In genomic region chr7:111919961-111920360, GRCm38 (mm10) we compare ENCODE assay signal across 16 mouse cellular contexts.
"Had no signal": no experiment of that assay in that cellular context is flagged by ENCODE, and none has a peak within 500 bp of the region (broad histone marks: within the 10 kb centered on the region; RNA-seq: fewer than 3 reads in every experiment).

No protein-coding gene starts in this region.

- H3K27me3 ChIP-seq: neural tube, embryonic 12.5 days; neural tube, embryonic 13.5 days; neural tube, embryonic 15.5 days; stomach, embryonic 15.5 days had no signal

- H3K4me3 ChIP-seq: neural tube, embryonic 12.5 days; neural tube, embryonic 13.5 days; neural tube, embryonic 15.5 days; stomach, embryonic 15.5 days had no signal

- DNase-seq: right cerebral cortex, adult 18-20 months; right cerebral cortex, postnatal 14 days; right cerebral cortex, postnatal 25 days; right cerebral cortex, postnatal 4 days; spleen, adult 18-20 months; thymus, adult 18-20 months; thymus, adult 2 months; thymus, postnatal 14 days; thymus, postnatal 25 days; thymus, postnatal 36 days; thymus, postnatal 4 days had no signal

- H3K27ac ChIP-seq: neural tube, embryonic 12.5 days; neural tube, embryonic 13.5 days; neural tube, embryonic 15.5 days; stomach, embryonic 15.5 days; stomach, postnatal 0 days had no signal

- H3K9me3 ChIP-seq: neural tube, embryonic 12.5 days; neural tube, embryonic 13.5 days; neural tube, embryonic 15.5 days; stomach, embryonic 15.5 days had no signal

- H3K36me3 ChIP-seq: neural tube, embryonic 12.5 days; neural tube, embryonic 13.5 days; neural tube, embryonic 15.5 days; stomach, embryonic 15.5 days had no signal

- H3K4me1 ChIP-seq: neural tube, embryonic 12.5 days; neural tube, embryonic 13.5 days; neural tube, embryonic 15.5 days; stomach, embryonic 15.5 days had no signal
